Mouse (Mus musculus) kidney, adult 2 months (tissue): ENCODE results near the gene Efcab5.

Experiments used
- CTCF ChIP-seq: fragments of 200-500 bp; conservative IDR thresholded peaks from 2 replicates; pipeline ENCODE4 v1.5.1; 2011; ENCODE audit warnings: low read depth, mild to moderate bottlenecking, control low read depth, low read length, moderate library complexity, mixed read lengths; ENCODE audit not compliant: insufficient read depth, insufficient read length
- POLR2A ChIP-seq: fragments of 200-500 bp; IDR thresholded peaks from one replicate; pipeline ENCODE4 v1.6.1; 2011; ENCODE audit warnings: low read depth, low read length, control low read depth

DNA sequence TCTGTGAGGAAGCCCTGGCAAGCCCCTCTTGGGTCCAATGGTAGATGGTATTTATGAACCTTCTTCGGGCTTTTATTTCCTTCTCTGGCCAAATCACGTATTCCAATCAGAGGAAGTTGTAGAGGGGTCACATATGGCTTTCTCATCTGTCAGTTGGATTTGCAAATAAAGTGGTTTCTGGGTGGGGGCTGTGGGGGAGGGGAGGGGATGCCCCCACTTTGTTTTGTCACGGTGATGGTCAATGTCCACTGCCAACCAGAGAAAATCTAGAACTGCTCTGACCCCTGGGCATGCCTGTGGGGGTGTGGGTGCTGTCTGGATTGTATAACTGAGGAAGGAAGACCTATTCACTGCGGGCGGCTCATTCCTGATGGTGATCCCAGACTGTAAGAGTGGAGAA is 4.6 kb upstream of the Efcab5 start:
- TF ChIP-seq CTCF, result no peak
- no peak for TF ChIP-seq POLR2A
